Mouse (Mus musculus) forebrain, embryonic 15.5 days (tissue): ENCODE data around the gene Nop9. TPM values are rescaled to one million over a fixed set of nuclear protein-coding genes. Genes with fewer than 3 reads are reported as not detected.

Experiments used
- ATAC-seq: fragments of 200-750 bp; cut with Nextera tagmentation; replicated peaks from 2 replicates; pipeline ENCODE4 v1.8.0; 2017; ENCODE audit warnings: mild to moderate bottlenecking, moderate TSS enrichment, moderate library complexity
- H3K27ac ChIP-seq: fragments of 300-500 bp; sonication (generic); replicated peaks from 2 replicates; pipeline ENCODE4 v1.5.1; 2015; ENCODE audit warnings: mild to moderate bottlenecking, inconsistent platforms
- H3K27me3 ChIP-seq: fragments of 300-500 bp; sonication (generic); 2 replicates; pipeline ENCODE4 v1.6.1; 2015; ENCODE audit warnings: inconsistent platforms
- H3K36me3 ChIP-seq: fragments of 300-500 bp; sonication (generic); 2 replicates; pipeline ENCODE4 v1.6.1; 2015; ENCODE audit warnings: mild to moderate bottlenecking, inconsistent platforms
- H3K4me1 ChIP-seq: fragments of 300-500 bp; sonication (generic); 2 replicates; pipeline ENCODE4 v1.6.1; 2015; ENCODE audit warnings: inconsistent platforms
- H3K4me2 ChIP-seq: fragments of 300-500 bp; sonication (generic); replicated peaks from 2 replicates; pipeline ENCODE4 v1.6.1; 2015; ENCODE audit warnings: mild to moderate bottlenecking, inconsistent platforms
- H3K4me3 ChIP-seq: fragments of 300-500 bp; sonication (generic); 2 replicates; pipeline ENCODE4 v1.5.1; 2015; ENCODE audit warnings: mild to moderate bottlenecking, inconsistent platforms
- H3K9ac ChIP-seq: fragments of 300-500 bp; sonication (generic); replicated peaks from 2 replicates; pipeline ENCODE4 v1.6.1; 2015; ENCODE audit warnings: mild to moderate bottlenecking, inconsistent platforms
- H3K9me3 ChIP-seq: fragments of 300-500 bp; sonication (generic); 2 replicates; pipeline ENCODE4 v1.6.1; 2016; ENCODE audit warnings: inconsistent platforms
- WGBS: fragments of 180-500 bp; shearing (Covaris S2); methylation state at CpG from one replicate; pipeline ENCODE4 v1.1.7; 2015; ENCODE audit warnings: mixed read lengths; 5-methylcytosine and 5-hydroxymethylcytosine counted together
- polyA plus RNA-seq: library from polyadenylated mRNA; unstranded; fragments of >200 nt; fragmentation: Nextera tagmentation; extraction: Ambion mirVana; gene quantifications from 2 replicates; pipeline ENCODE4 v1.2.1, GENCODE M21; 2015

Gene Nop9
- 39.7 and 41.4 TPM in 2 replicates for polyA plus RNA-seq

GRCm38 (mm10) chr14:55745180-55745860 lies at the start of gene Nop9, which contains the start of gene Dhrs1:
Nop9 (plus strand) TSS chr14:55745693.
Dhrs1 (minus strand) TSS chr14:55745690.
- H3K4me3 ChIP-seq, result peak within 1 kb of the TSS; percentile 75
- peaks cover 27% of the 10 kb centered on the region for H3K36me3 ChIP-seq
- peak within 1 kb of the TSS; percentile 73 for H3K9ac ChIP-seq
- H3K4me1 ChIP-seq, result peaks cover 35% of the 10 kb centered on the region
- WGBS, result 1% methylated on average over 48 of the region's 48 CpGs
- no peaks in the 10 kb centered on the region for H3K9me3 ChIP-seq
- peak within 1 kb of the TSS; percentile 53; the same call in 1 of the 2 replicates for H3K27ac ChIP-seq
- peak; percentile 85 for ATAC-seq
- H3K27me3 ChIP-seq, result no peaks in the 10 kb centered on the region
- H3K4me2 ChIP-seq, result peak within 1 kb of the TSS; percentile 96

GRCm38 (mm10) chr14:55697226-55697625 lies 48.3 kb upstream of the Nop9 start:
- no peak for ATAC-seq
- H3K9ac ChIP-seq, result no peak overlapping the region
- no peak overlapping the region for H3K4me2 ChIP-seq
- H3K4me3 ChIP-seq, result no peak overlapping the region
- 83% methylated on average over 4 of the region's 4 CpGs for WGBS
- no peaks in the 10 kb centered on the region for H3K4me1 ChIP-seq
- H3K27ac ChIP-seq, result no peak overlapping the region
- no peaks in the 10 kb centered on the region for H3K27me3 ChIP-seq
- no peaks in the 10 kb centered on the region for H3K36me3 ChIP-seq
- no peaks in the 10 kb centered on the region for H3K9me3 ChIP-seq

GRCm38 (mm10) chr14:55701131-55701530 lies 44.4 kb upstream of the Nop9 start:
- H3K4me2 ChIP-seq, result no peak overlapping the region
- no peaks in the 10 kb centered on the region for H3K27me3 ChIP-seq
- no peak for ATAC-seq
- no peaks in the 10 kb centered on the region for H3K9me3 ChIP-seq
- H3K36me3 ChIP-seq, result no peaks in the 10 kb centered on the region
- H3K27ac ChIP-seq, result no peak overlapping the region
- H3K4me3 ChIP-seq, result no peak overlapping the region
- H3K9ac ChIP-seq, result no peak overlapping the region
- 62% methylated on average over 9 of the region's 9 CpGs for WGBS
- H3K4me1 ChIP-seq, result no peaks in the 10 kb centered on the region

- no peaks in the 10 kb centered on the region for H3K27me3 ChIP-seq
- H3K27ac ChIP-seq, result no peak overlapping the region
These were observed 42.7 kb upstream of the Nop9 start for GRCm38 (mm10) chr14:55702761-55703160.

GRCm38 (mm10) chr14:55706051-55706600 lies 39.4 kb upstream of the Nop9 start:
- no peak for ATAC-seq
- no peaks in the 10 kb centered on the region for H3K4me1 ChIP-seq
- H3K4me2 ChIP-seq, result no peak overlapping the region
- H3K4me3 ChIP-seq, result no peak overlapping the region
- no peaks in the 10 kb centered on the region for H3K9me3 ChIP-seq
- H3K27ac ChIP-seq, result no peak overlapping the region
- 88% methylated on average over 8 of the region's 8 CpGs for WGBS
- no peaks in the 10 kb centered on the region for H3K36me3 ChIP-seq
- no peaks in the 10 kb centered on the region for H3K27me3 ChIP-seq
- no peak overlapping the region for H3K9ac ChIP-seq

More at GRCm38 (mm10) chr14:55702761-55703160, 42.7 kb upstream of the Nop9 start:
- H3K4me1 ChIP-seq, result no peaks in the 10 kb centered on the region
- no peak for ATAC-seq
- no peaks in the 10 kb centered on the region for H3K36me3 ChIP-seq
- H3K4me2 ChIP-seq, result no peak overlapping the region
- no peak overlapping the region for H3K9ac ChIP-seq
- H3K9me3 ChIP-seq, result no peaks in the 10 kb centered on the region
- 69% methylated on average over 6 of the region's 6 CpGs for WGBS
- H3K4me3 ChIP-seq, result no peak overlapping the region

- Histone ChIP-seq H3K9ac (no peak overlapping the region), H3K9me3 (no peaks in the 10 kb centered on the region), H3K4me2 (no peak overlapping the region), H3K27me3 (no peaks in the 10 kb centered on the region), H3K27ac (no peak overlapping the region), H3K4me1 (no peaks in the 10 kb centered on the region), H3K4me3 (no peak overlapping the region), H3K36me3 (no peaks in the 10 kb centered on the region)
- no peak for ATAC-seq
- 86% methylated on average over 5 of the region's 5 CpGs for WGBS
These were observed 38.1 kb upstream of the Nop9 start for GRCm38 (mm10) chr14:55707397-55707796.

- no peaks in the 10 kb centered on the region for H3K36me3 ChIP-seq
- no peaks in the 10 kb centered on the region for H3K9me3 ChIP-seq
- no peak overlapping the region for H3K27ac ChIP-seq
- H3K4me1 ChIP-seq, result no peaks in the 10 kb centered on the region
- H3K27me3 ChIP-seq, result 0 out of 2 replicates have a peak, but pooled peaks cover 2% of the 10 kb centered on the region
- H3K4me3 ChIP-seq, result no peak overlapping the region
- H3K9ac ChIP-seq, result no peak overlapping the region
- 90% methylated on average over 4 of the region's 4 CpGs for WGBS
- H3K4me2 ChIP-seq, result no peak overlapping the region
- no peak for ATAC-seq
These were observed 36.0 kb upstream of the Nop9 start for GRCm38 (mm10) chr14:55709509-55709908.

GRCm38 (mm10) chr14:55711786-55712185 lies 33.7 kb upstream of the Nop9 start:
- Histone ChIP-seq H3K27ac (no peak overlapping the region), H3K9me3 (no peaks in the 10 kb centered on the region), H3K4me1 (no peaks in the 10 kb centered on the region), H3K4me2 (no peak overlapping the region), H3K27me3 (0 out of 2 replicates have a peak, but pooled peaks cover 2% of the 10 kb centered on the region), H3K36me3 (0 out of 2 replicates have a peak, but pooled peaks cover 1% of the 10 kb centered on the region), H3K9ac (no peak overlapping the region), H3K4me3 (no peak overlapping the region)
- no peak for ATAC-seq
- 81% methylated on average over 7 of the region's 7 CpGs for WGBS

- Histone ChIP-seq H3K4me2 (no peak overlapping the region), H3K9me3 (no peaks in the 10 kb centered on the region), H3K27ac (no peak overlapping the region), H3K9ac (no peak overlapping the region), H3K4me1 (no peaks in the 10 kb centered on the region), H3K27me3 (0 out of 2 replicates have a peak, but pooled peaks cover 2% of the 10 kb centered on the region), H3K4me3 (no peak overlapping the region), H3K36me3 (peaks cover 7% of the 10 kb centered on the region; the same call in 1 of the 2 replicates)
- WGBS, result 16% methylated on average over 25 of the region's 25 CpGs
- no peak for ATAC-seq
These were observed 32.3 kb upstream of the Nop9 start for GRCm38 (mm10) chr14:55713007-55713728.

- WGBS, result 40% methylated on average over 4 of the region's 4 CpGs
- Histone ChIP-seq H3K4me2 (no peak within 1 kb of the TSS), H3K36me3 (peaks cover 11% of the 10 kb centered on the region; the same call in 1 of the 2 replicates)
These were observed 31.8 kb upstream of the Nop9 start, which contains the start of gene Tgm1 for GRCm38 (mm10) chr14:55713729-55714122. Tgm1 (minus strand) TSS chr14:55713926.

GRCm38 (mm10) chr14:55714893-55715292 lies 30.6 kb upstream of the Nop9 start:
- H3K9me3 ChIP-seq, result no peaks in the 10 kb centered on the region
- 48% methylated on average over 6 of the region's 6 CpGs for WGBS
- H3K4me1 ChIP-seq, result no peaks in the 10 kb centered on the region
- no peak for ATAC-seq
- no peak overlapping the region for H3K9ac ChIP-seq
- H3K27me3 ChIP-seq, result 0 out of 2 replicates have a peak, but pooled peaks cover 2% of the 10 kb centered on the region
- H3K4me2 ChIP-seq, result no peak overlapping the region
- no peak overlapping the region for H3K27ac ChIP-seq
- no peak overlapping the region for H3K4me3 ChIP-seq
- H3K36me3 ChIP-seq, result peaks cover 13% of the 10 kb centered on the region; the same call in 1 of the 2 replicates

More at GRCm38 (mm10) chr14:55713729-55714122, 31.8 kb upstream of the Nop9 start, which contains the start of gene Tgm1:
- Histone ChIP-seq H3K4me3 (no peak within 1 kb of the TSS), H3K27me3 (0 out of 2 replicates have a peak, but pooled peaks cover 2% of the 10 kb centered on the region), H3K4me1 (no peaks in the 10 kb centered on the region), H3K27ac (no peak within 1 kb of the TSS), H3K9me3 (no peaks in the 10 kb centered on the region), H3K9ac (no peak within 1 kb of the TSS)
- no peak for ATAC-seq

GRCm38 (mm10) chr14:55716271-55716670 lies 29.2 kb upstream of the Nop9 start:
- Histone ChIP-seq H3K27ac (no peak overlapping the region), H3K36me3 (peaks cover 15% of the 10 kb centered on the region; the same call in 1 of the 2 replicates), H3K4me1 (peaks cover 5% of the 10 kb centered on the region), H3K9me3 (no peaks in the 10 kb centered on the region), H3K4me3 (no peak overlapping the region), H3K27me3 (0 out of 2 replicates have a peak, but pooled peaks cover 2% of the 10 kb centered on the region), H3K9ac (no peak overlapping the region), H3K4me2 (no peak overlapping the region)
- WGBS, result 95% methylated on average over 6 of the region's 6 CpGs
- ATAC-seq, result no peak
